Mouse (Mus musculus) kidney, adult 11 months (tissue): Measurements from ENCODE around the gene Mthfd2l.
A peak's percentile ranks its signal among the peaks of the same experiment; 100 is the strongest.

ENCODE experiments used
- DNase-seq: peaks from one replicate; pipeline ENCODE4 v3.0.0; 2022

Mthfd2l gene

DNA sequence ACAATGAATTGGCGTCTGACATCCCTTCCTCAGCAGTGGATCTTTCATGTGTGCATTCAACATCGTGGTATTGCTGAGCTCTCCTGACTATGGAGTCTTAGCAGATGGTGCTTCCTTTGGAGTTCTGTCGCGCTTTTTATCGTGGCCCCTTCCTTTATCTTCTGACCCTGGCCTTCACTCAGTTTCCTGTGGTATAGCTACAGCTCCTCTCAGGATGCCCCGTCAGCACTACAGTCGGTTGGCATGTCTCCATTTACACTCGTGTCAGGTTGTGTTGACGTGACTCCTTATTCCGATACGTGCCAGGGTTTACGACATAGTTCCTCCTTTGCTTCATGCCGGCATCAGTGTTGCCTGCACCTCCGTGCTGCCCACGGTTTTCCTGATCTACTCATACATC, 18.6 kb downstream of the Mthfd2l start:
- DNase-seq = no peak

GRCm38 (mm10) chr5:90951475-90951874, 20.6 kb downstream of the Mthfd2l start:
- peak; percentile 29 for DNase-seq

- no peak for DNase-seq
Measured at GRCm38 (mm10) chr5:90952731-90953481, 22.0 kb downstream of the Mthfd2l start.

DNA sequence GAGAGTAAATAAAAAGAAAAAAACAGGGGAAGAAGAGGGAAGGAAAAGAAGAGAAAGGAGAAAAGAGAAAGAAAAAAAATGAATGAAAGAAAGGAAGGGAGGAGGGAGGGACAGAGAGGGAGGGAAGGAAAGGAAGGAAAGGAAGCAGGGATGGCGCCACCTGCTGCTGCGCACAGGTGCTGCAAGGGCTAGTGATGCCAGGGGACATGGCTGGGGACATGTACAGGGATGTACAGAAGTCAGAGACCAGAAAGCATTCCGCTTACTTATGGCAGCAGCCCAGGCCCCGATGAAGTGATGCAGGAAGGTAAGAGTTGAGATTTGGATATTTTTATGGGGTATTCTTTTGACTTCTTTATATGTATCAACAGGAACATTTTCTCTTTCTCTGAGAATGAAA, 33.4 kb downstream of the Mthfd2l start:
- DNase-seq = no peak

DNA sequence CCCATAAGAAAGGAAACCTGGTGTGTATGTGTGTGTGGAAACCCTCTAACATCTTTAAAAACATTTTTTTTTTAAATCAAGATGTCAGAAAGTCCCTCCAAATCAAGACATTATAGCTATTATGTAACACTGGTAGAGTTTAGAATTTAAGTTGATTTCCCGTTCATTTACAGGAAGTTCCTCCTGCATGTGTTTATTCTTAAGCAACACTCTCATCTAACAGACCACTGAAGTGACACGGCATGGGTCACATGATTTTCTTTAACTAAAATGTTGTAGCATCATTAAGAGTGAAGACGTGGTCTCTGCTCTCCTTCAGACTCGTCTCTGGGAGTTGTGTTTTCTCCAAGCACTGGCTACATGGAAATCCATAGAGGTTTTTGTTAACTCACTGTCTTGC, 33.8 kb downstream of the Mthfd2l start:
- no peak for DNase-seq

- no peak for DNase-seq
Measured at GRCm38 (mm10) chr5:90965386-90965785, 34.5 kb downstream of the Mthfd2l start.

DNA sequence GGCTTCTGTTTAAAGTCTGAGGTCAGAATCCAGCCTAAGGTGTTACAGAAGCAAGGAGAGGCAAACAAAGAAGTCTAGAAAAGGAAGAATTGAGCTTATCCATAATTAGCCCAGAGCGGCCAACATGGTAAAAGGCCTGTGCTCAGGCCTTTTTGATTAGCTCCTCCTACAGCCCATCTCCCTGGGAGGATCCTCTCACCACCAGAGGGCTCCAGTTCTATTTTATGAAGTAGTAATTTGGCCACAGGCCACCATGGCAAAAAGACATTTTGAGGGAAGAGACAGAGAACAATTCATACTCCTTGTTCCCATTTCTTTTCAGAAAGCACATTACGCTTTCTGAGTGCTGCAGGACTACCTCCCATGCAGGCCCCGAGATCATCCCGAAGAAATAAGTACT, 46.3 kb downstream of the Mthfd2l start:
- peak; percentile 26 for DNase-seq

DNA sequence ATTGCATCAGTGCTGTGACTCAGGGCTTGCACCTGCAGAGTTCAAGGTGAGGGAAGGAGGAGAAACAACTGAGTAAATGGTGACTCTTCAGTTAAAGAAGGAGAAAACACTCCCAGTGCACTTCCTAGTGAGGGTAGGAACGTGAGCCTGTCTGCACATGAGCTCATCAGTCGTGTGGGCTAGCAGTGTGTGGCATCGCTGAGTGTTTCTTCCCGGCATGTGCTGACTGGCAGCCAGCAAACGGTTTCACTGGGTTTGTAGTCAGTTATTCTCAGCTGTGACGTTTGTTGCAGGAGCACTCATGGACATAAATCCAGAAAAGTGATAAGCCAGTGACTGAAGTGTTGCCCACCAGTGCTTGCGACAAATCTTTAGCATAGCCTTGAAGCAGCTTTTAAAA, 49.4 kb downstream of the Mthfd2l start:
- DNase-seq = no peak

- DNase-seq = no peak
Measured at GRCm38 (mm10) chr5:90987605-90988004, 56.7 kb downstream of the Mthfd2l start.

GRCm38 (mm10) chr5:90988149-90988548, 57.2 kb downstream of the Mthfd2l start:
- no peak for DNase-seq

DNA sequence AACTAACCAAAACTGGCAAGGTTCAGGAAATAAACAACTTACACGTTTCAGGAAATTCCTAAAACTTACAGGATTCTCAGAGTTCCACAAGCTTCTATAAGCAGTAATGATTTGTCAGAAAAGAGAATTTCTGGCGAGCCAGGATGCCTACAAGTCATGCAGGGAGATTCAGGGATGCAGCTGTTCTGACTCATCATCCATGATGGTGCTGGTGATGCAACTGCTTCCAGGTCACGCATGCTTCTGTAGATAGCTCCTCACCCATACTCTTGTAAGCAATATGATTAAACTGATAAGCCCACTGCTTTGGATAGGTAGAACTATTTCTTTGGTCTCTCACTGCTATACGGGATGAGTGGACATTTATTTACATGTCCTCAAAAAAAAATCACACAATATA, 57.7 kb downstream of the Mthfd2l start:
- no peak for DNase-seq

DNA sequence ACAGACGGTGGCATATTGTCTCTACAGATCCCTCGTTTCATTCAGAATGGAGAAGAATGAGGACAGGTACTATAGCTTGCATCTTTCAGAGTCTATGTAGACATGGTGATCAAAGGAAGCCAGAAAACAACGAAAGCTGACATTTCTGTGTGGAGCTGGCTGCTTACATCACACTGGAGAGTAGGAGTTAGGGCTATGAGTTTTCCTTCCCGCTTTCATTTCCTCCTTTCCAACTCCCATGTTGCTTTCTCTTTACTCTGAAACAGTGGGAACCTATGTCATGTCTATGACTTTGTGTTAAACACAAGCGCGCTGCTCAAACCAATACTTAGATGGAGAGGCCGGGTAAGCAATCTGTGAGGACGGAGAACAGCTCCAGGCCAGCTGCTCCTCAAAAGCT, 69.0 kb downstream of the Mthfd2l start:
- no peak for DNase-seq

GRCm38 (mm10) chr5:91015216-91015615, 84.3 kb downstream of the Mthfd2l start:
- no peak for DNase-seq

GRCm38 (mm10) chr5:91023114-91023513, 92.2 kb downstream of the Mthfd2l start:
- no peak for DNase-seq

GRCm38 (mm10) chr5:91027164-91027563, 96.2 kb downstream of the Mthfd2l start, which contains the start of gene Epgn:
Gene Epgn, plus strand, starts transcription at chr5:91027464.
- DNase-seq = no peak

DNA sequence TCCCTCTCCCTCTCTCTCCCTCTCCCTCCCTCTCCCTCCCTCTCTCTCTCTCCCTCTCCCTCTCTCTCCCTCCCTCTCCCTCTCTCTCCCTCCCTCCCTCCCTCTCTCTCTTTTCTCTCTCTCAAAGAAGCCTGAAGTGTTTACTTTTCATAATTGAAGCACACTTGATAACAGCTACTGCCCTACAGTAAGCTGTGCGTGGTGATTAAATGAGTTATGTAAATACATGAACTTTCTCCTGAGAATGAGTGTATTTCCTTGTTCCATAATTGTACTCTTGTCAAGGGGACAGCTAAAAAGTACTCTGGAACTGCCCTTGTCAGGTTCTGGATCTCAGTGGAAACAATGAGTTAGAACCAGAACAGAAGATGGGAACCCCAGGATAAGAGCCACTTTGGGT, 96.9 kb downstream of the Mthfd2l start:
- no peak for DNase-seq

DNA sequence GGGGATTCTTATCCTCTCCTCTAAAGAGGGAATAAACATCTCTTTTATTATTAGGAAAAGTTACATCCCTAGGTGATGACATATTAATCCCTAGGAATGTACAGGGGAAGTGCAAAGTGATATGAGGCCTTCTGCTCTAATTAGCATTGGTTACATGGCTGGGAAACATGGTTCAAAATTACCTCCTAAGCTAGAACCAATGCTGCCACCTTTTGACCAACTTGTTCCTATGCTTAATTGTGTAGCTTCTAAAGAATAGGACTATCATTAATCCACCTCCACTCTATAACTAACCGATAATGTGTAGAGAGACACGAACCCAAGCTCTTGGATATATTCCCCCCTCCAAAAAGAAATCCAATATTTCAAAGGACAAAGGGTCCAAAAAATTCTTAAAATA, 99.7 kb downstream of the Mthfd2l start:
- no peak for DNase-seq

- no peak for DNase-seq
Measured at GRCm38 (mm10) chr5:91035341-91035740, 104.4 kb downstream of the Mthfd2l start.

DNA sequence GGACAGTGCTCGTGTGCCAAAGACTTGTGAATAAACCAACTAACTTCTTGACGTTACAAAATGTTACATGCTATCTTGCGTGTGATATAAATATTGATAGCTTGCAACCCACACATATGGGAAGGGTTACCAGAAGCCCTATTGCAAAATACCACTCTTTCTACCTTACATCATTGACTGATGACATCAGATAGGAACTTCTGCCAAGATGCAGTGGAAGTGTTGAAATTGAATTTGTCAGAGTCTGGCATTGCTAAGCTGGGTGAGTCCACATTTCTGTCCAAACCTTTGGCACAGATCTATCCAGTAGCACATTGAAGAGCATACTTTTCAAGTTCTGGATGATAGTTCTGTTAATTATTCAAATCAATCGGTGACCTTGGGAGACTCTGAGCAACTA, 105.7 kb downstream of the Mthfd2l start:
- DNase-seq = no peak

- DNase-seq = no peak
Measured at GRCm38 (mm10) chr5:91037756-91038155, 106.8 kb downstream of the Mthfd2l start.

DNA sequence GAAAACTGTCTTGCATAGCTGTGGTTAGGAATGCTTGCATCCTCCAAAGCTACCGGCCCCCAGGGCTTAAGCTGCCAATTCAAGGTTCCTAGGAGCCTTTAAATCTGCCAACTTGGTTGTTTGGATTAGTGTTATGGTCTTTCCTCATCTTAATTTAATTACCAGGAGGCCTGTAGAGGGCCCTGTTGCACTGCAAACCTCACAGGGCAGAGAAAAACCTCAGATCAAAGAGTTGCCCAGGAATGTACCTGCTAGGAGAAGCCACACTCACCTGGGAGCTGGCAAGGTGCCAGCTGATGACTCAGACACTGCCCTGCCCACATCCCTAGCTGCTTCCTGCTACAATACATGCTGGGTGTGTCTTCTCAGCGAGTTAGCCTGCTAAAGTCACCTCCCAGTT, 107.6 kb downstream of the Mthfd2l start:
- peak; percentile 40 for DNase-seq

DNA sequence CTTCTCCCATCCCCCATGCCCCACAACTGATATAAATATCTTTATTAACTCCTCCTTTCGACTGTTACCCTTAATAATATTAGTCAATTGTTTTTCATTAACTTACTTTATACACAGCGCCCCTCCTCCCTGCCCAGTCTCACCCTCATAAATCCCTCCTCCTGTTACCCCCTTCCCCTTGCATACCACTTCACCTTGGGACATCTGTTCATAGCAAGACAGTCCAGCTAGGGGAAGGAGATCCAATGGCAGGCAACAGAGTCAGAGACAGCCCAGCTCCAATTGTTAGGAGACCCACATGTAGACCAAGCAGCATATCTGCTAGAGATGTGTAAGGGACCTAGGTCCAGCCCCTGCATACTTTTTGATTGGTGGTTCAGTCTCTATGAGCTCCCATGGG, 108.0 kb downstream of the Mthfd2l start:
- DNase-seq = no peak

DNA sequence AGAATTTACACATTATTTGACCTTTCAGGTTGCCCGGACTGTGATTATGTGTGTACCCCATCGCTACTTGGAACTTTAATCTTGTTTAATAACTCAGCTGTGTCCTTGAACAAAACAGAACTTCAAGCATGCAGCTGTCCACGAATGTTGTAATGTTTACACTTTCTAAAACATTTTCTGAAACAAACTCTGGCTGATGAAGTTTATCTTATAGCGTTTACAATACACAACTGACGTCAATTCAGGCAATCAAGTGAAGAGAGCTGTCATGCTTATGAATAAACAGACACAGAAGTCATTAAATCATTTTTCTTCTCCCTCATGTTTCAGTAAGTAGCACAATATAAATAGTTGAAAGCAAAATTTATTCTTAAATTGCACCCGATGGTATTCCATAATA, 117.1 kb downstream of the Mthfd2l start:
- no peak for DNase-seq

GRCm38 (mm10) chr5:91048397-91048796, 117.5 kb downstream of the Mthfd2l start:
- no peak for DNase-seq
